Mouse (Mus musculus): Measurements from ENCODE around the gene Tgfb1i1. TPM values are rescaled to one million over a fixed set of nuclear protein-coding genes. Genes with fewer than 3 reads are reported as not detected.

Gene Tgfb1i1
- total and polyA plus RNA-seq, 3 experiments, result 0.36 TPM; not detected in 2

DNA sequence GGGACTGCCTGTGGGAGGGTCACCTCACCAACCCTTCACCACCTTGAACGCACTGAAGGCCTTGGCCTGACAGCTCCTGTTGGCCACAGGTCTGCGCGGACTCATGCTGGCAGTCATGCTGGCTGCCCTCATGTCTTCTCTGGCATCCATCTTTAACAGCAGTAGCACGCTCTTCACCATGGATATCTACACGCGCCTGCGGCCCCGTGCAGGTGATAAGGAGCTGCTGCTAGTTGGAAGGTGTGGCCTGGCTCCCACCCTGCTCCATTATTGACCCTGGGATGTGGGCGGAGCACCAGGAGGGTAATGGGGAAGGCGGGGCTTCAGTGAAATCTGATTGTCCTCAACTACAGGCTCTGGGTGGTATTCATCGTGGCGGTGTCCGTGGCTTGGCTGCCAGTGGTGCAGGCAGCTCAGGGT, 23.8 kb downstream of the Tgfb1i1 start:
- Histone ChIP-seq H3K9ac (ENCODE audit: insufficient read depth, low read depth) (no peak overlapping the region), H3K79me2 (replicated peaks; ENCODE audit: control insufficient read depth, extremely low read depth, insufficient read depth, poor library complexity, severe bottlenecking) (no peaks in the 10 kb centered on the region), H3K27ac (ENCODE audit: insufficient read depth, low read depth) (no peak overlapping the region), H3K36me3 (replicated peaks in 1 of 2; ENCODE audit: control insufficient read depth in 1 of 2, insufficient read depth in 1 of 2, low read length in 1 of 2) (peaks cover 22 to 53% of the 10 kb centered on the region in 2 experiments), H3K9me3 (replicated peaks; ENCODE audit: low read length) (no peaks in the 10 kb centered on the region), H3K4me2 (ENCODE audit: insufficient read depth, low read depth, poor library complexity, severe bottlenecking) (no peak overlapping the region), H3K27me3 (replicated peaks) (peaks cover 4% of the 10 kb centered on the region), H3K4me1 (ENCODE audit: control insufficient read depth in 1 of 2, insufficient read depth in 2 of 2) (no peaks in the 10 kb centered on the region), H3K4me3 (replicated peaks in 1 of 3; ENCODE audit: low read depth in 2 of 3, low read length in 2 of 3, poor library complexity in 1 of 3) (no peak overlapping the region)
- no peak for DNase-seq (ENCODE audit: extremely low read depth)
- TF ChIP-seq CHD1 (IDR thresholded peaks at IDR 0.05; ENCODE audit: low read depth, low read length), result no peak
- dilution Hi-C loops (cut with MboI; ENCODE audit: extremely low pct_ligation_motif_present, extremely low pct_unique_long_range_greater_than_20kb, low sequenced_read_pairs), result no loop called here
- in situ Hi-C loops (cut with MboI; ENCODE audit: low pct_ligation_motif_present, low pct_unique_long_range_greater_than_20kb, low sequenced_read_pairs), result no loop called here

DNA sequence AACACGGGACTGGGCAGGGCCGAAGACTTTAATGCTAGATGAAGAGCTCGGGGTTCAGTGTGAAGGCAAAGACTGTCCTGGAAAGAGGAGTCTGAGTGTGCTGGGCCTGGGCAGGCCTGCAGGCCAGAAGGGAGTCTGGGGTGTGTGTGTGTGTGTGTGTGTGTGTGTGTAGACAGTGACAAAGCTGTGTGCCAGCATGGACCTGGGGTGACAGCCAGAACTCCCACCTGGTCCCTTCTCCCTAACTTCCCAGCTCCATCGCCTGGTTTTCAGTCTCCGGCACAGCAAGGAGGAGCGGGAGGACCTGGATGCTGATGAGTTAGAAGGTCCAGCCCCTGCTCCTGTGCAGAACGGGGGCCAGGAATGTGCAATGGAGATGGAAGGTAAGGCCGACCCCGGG, 24.9 kb downstream of the Tgfb1i1 start:
- dilution Hi-C loops (cut with MboI; ENCODE audit: extremely low pct_ligation_motif_present, extremely low pct_unique_long_range_greater_than_20kb, low sequenced_read_pairs), result no loop called here
- H3K27ac ChIP-seq (ENCODE audit: insufficient read depth, low read depth), result no peak overlapping the region

GRCm38 (mm10) chr7:128276051-128276450, 29.4 kb downstream of the Tgfb1i1 start:
- no peak for DNase-seq (ENCODE audit: extremely low read depth)
- Histone ChIP-seq H3K9ac (ENCODE audit: insufficient read depth, low read depth) (no peak overlapping the region), H3K4me2 (ENCODE audit: insufficient read depth, low read depth, poor library complexity, severe bottlenecking) (no peak overlapping the region), H3K36me3 (replicated peaks in 1 of 2; ENCODE audit: control insufficient read depth in 1 of 2, insufficient read depth in 1 of 2, low read length in 1 of 2) (peaks cover 34 to 94% of the 10 kb centered on the region in 2 experiments), H3K9me3 (replicated peaks; ENCODE audit: low read length) (no peaks in the 10 kb centered on the region), H3K27me3 (replicated peaks) (no peaks in the 10 kb centered on the region), H3K4me1 (ENCODE audit: control insufficient read depth in 1 of 2, insufficient read depth in 2 of 2) (no peaks in the 10 kb centered on the region), H3K79me2 (replicated peaks; ENCODE audit: control insufficient read depth, extremely low read depth, insufficient read depth, poor library complexity, severe bottlenecking) (no peaks in the 10 kb centered on the region), H3K27ac (ENCODE audit: insufficient read depth, low read depth) (no peak overlapping the region), H3K4me3 (replicated peaks in 1 of 3; ENCODE audit: low read depth in 2 of 3, low read length in 2 of 3, poor library complexity in 1 of 3) (no peak overlapping the region)
- dilution Hi-C loops (cut with MboI; ENCODE audit: extremely low pct_ligation_motif_present, extremely low pct_unique_long_range_greater_than_20kb, low sequenced_read_pairs), result no loop called here
- TF ChIP-seq PAX5 (IDR thresholded peaks at IDR 0.05; ENCODE audit: low read length) (no peak), CHD1 (IDR thresholded peaks at IDR 0.05; ENCODE audit: low read depth, low read length) (no peak), IRF4 (IDR thresholded peaks at IDR 0.05; ENCODE audit: low read depth, low read length) (no peak), JUN (IDR thresholded peaks at IDR 0.05; ENCODE audit: insufficient read depth, low read depth, low read length) (no peak), EP300 (IDR thresholded peaks at IDR 0.05; ENCODE audit: low read length) (no peak), ZKSCAN1 (IDR thresholded peaks at IDR 0.05; ENCODE audit: borderline replicate concordance, low read depth, low read length) (no peak), POLR2AphosphoS2 (IDR thresholded peaks at IDR 0.05; ENCODE audit: low read depth, low read length) (no peak), MAX (IDR thresholded peaks at IDR 0.05; ENCODE audit: low read length) (no peak), JUND (conservative IDR thresholded peaks at IDR 0.05; ENCODE audit: low read depth, low read length) (no peak)
- in situ Hi-C loops (cut with MboI; ENCODE audit: low pct_ligation_motif_present, low pct_unique_long_range_greater_than_20kb, low sequenced_read_pairs), result no loop called here

More for the DNA sequence above, 24.9 kb downstream of the Tgfb1i1 start:
- Histone ChIP-seq H3K4me3 (replicated peaks in 1 of 3; ENCODE audit: low read depth in 2 of 3, low read length in 2 of 3, poor library complexity in 1 of 3) (no peak overlapping the region), H3K79me2 (replicated peaks; ENCODE audit: control insufficient read depth, extremely low read depth, insufficient read depth, poor library complexity, severe bottlenecking) (no peaks in the 10 kb centered on the region), H3K27me3 (replicated peaks) (peaks cover 3% of the 10 kb centered on the region), H3K4me2 (ENCODE audit: insufficient read depth, low read depth, poor library complexity, severe bottlenecking) (no peak overlapping the region), H3K9me3 (replicated peaks; ENCODE audit: low read length) (no peaks in the 10 kb centered on the region), H3K4me1 (ENCODE audit: control insufficient read depth in 1 of 2, insufficient read depth in 2 of 2) (no peaks in the 10 kb centered on the region), H3K9ac (ENCODE audit: insufficient read depth, low read depth) (no peak overlapping the region), H3K36me3 (replicated peaks in 1 of 2; ENCODE audit: control insufficient read depth in 1 of 2, insufficient read depth in 1 of 2, low read length in 1 of 2) (peaks cover 30 to 63% of the 10 kb centered on the region in 2 experiments)
- TF ChIP-seq ELF1 (IDR thresholded peaks at IDR 0.05; ENCODE audit: low read depth, low read length) (no peak), MAFK (IDR thresholded peaks at IDR 0.05; ENCODE audit: insufficient replicate concordance, low read length) (no peak), USF1 (IDR thresholded peaks at IDR 0.05; ENCODE audit: low read depth, low read length) (no peak), HCFC1 (IDR thresholded peaks at IDR 0.05; ENCODE audit: low read depth, low read length) (no peak), KAT2A (IDR thresholded peaks at IDR 0.05; ENCODE audit: insufficient replicate concordance, low read length) (no peak), BHLHE40 (IDR thresholded peaks at IDR 0.05; ENCODE audit: low read depth, low read length) (no peak), TBP (conservative IDR thresholded peaks at IDR 0.05; ENCODE audit: low read depth, low read length) (no peak), TCF12 (IDR thresholded peaks at IDR 0.05; ENCODE audit: low read depth, low read length) (no peak), RAD21 (IDR thresholded peaks at IDR 0.05; ENCODE audit: low read depth, low read length) (no peak), MXI1 (IDR thresholded peaks at IDR 0.05; ENCODE audit: low read depth, low read length) (no peak), ZKSCAN1 (IDR thresholded peaks at IDR 0.05; ENCODE audit: borderline replicate concordance, low read depth, low read length) (no peak), ZC3H11A (IDR thresholded peaks at IDR 0.05; ENCODE audit: low read depth, low read length) (no peak), MYC (IDR thresholded peaks at IDR 0.05; ENCODE audit: low read depth, low read length) (no peak), UBTF (IDR thresholded peaks at IDR 0.05; ENCODE audit: low read depth, low read length) (no peak), MEF2A (IDR thresholded peaks at IDR 0.05; ENCODE audit: borderline replicate concordance, low read depth, low read length) (no peak), ETS1 (conservative IDR thresholded peaks at IDR 0.05; ENCODE audit: low read depth, low read length) (no peak), POLR2AphosphoS2 (IDR thresholded peaks at IDR 0.05; ENCODE audit: low read depth, low read length) (no peak), GABPA (IDR thresholded peaks at IDR 0.05; ENCODE audit: insufficient replicate concordance, low read depth, low read length) (no peak), MAZ (IDR thresholded peaks at IDR 0.05; ENCODE audit: low read depth, low read length) (no peak), SIN3A (IDR thresholded peaks at IDR 0.05; ENCODE audit: low read length) (no peak)
- no peak for DNase-seq (ENCODE audit: extremely low read depth)
- in situ Hi-C loops (cut with MboI; ENCODE audit: low pct_ligation_motif_present, low pct_unique_long_range_greater_than_20kb, low sequenced_read_pairs), result no loop called here

Measured in CH12.LX (cell line).